Mouse (Mus musculus): ENCODE results near the gene Thbs4. TPM values are rescaled to one million over a fixed set of nuclear protein-coding genes. Genes with fewer than 3 reads are reported as not detected.

Thbs4 gene
- polyA plus RNA-seq, 1 experiment, result 1.8 TPM

- WGBS, result 80% methylated on average over 6 of the region's 6 CpGs
- no peak for DNase-seq (ENCODE audit: low read depth, low spot score)
These were observed 29.0 kb downstream of the Thbs4 start for GRCm38 (mm10) chr13:92765454-92766242.

GRCm38 (mm10) chr13:92762322-92762721, 32.3 kb downstream of the Thbs4 start:
- no peak for DNase-seq (ENCODE audit: low read depth, low spot score)
- 74% methylated on average over 1 of the region's 1 CpGs for WGBS

- 83% methylated on average over 6 of the region's 6 CpGs for WGBS
- no peak for DNase-seq (ENCODE audit: low read depth, low spot score)
These were observed 34.1 kb downstream of the Thbs4 start for GRCm38 (mm10) chr13:92760519-92760918.

- 81% methylated on average over 4 of the region's 4 CpGs for WGBS
- no peak for DNase-seq (ENCODE audit: low read depth, low spot score)
These were observed 35.5 kb downstream of the Thbs4 start for GRCm38 (mm10) chr13:92759096-92759495.

- 91% methylated on average over 12 of the region's 12 CpGs for WGBS
- no peak for DNase-seq (ENCODE audit: low read depth, low spot score)
These were observed 36.5 kb downstream of the Thbs4 start for GRCm38 (mm10) chr13:92757972-92758585.

- no peak for DNase-seq (ENCODE audit: low read depth, low spot score)
- 79% methylated on average over 7 of the region's 7 CpGs for WGBS
These were observed 39.6 kb downstream of the Thbs4 start for GRCm38 (mm10) chr13:92755036-92755435.

- 86% methylated on average over 8 of the region's 8 CpGs for WGBS
- DNase-seq (ENCODE audit: low read depth, low spot score), result no peak
These were observed 40.9 kb downstream of the Thbs4 start for GRCm38 (mm10) chr13:92753676-92754075.

GRCm38 (mm10) chr13:92751726-92752565, 42.7 kb downstream of the Thbs4 start:
- peak; percentile 66 for DNase-seq (ENCODE audit: low read depth, low spot score)
- WGBS, result 61% methylated on average over 21 of the region's 21 CpGs

GRCm38 (mm10) chr13:92750976-92751518, 43.6 kb downstream of the Thbs4 start:
- 8% methylated on average over 7 of the region's 7 CpGs for WGBS
- peak; percentile 67 for DNase-seq (ENCODE audit: low read depth, low spot score)

- DNase-seq (ENCODE audit: low read depth, low spot score), result no peak
- WGBS, result 82% methylated on average over 5 of the region's 5 CpGs
These were observed 51.3 kb downstream of the Thbs4 start for GRCm38 (mm10) chr13:92743337-92743736.

- 91% methylated on average over 4 of the region's 4 CpGs for WGBS
- DNase-seq (ENCODE audit: low read depth, low spot score), result no peak
These were observed 51.7 kb downstream of the Thbs4 start for GRCm38 (mm10) chr13:92742886-92743285.

GRCm38 (mm10) chr13:92740671-92741270, 53.8 kb downstream of the Thbs4 start:
- WGBS, result 6% methylated on average over 2 of the region's 2 CpGs
- no peak for DNase-seq (ENCODE audit: low read depth, low spot score)

- DNase-seq (ENCODE audit: low read depth, low spot score), result no peak
- WGBS, result 83% methylated on average over 3 of the region's 3 CpGs
These were observed 54.8 kb downstream of the Thbs4 start for GRCm38 (mm10) chr13:92739858-92740257.

GRCm38 (mm10) chr13:92738821-92739220, 55.8 kb downstream of the Thbs4 start:
- WGBS, result 79% methylated on average over 3 of the region's 3 CpGs
- DNase-seq (ENCODE audit: low read depth, low spot score), result no peak

GRCm38 (mm10) chr13:92736516-92737300, 57.9 kb downstream of the Thbs4 start:
- DNase-seq (ENCODE audit: low read depth, low spot score), result no peak
- WGBS, result 38% methylated on average over 11 of the region's 11 CpGs

- no peak for DNase-seq (ENCODE audit: low read depth, low spot score)
- WGBS, result 92% methylated on average over 1 of the region's 1 CpGs
These were observed 58.9 kb downstream of the Thbs4 start for GRCm38 (mm10) chr13:92735693-92736092.

- 82% methylated on average over 11 of the region's 11 CpGs for WGBS
- no peak for DNase-seq (ENCODE audit: low read depth, low spot score)
These were observed 60.9 kb downstream of the Thbs4 start for GRCm38 (mm10) chr13:92733741-92734140.

- DNase-seq (ENCODE audit: low read depth, low spot score), result no peak
- WGBS, result 39% methylated on average over 9 of the region's 9 CpGs
These were observed 61.4 kb downstream of the Thbs4 start for GRCm38 (mm10) chr13:92733252-92733651.

GRCm38 (mm10) chr13:92732836-92733235, 61.8 kb downstream of the Thbs4 start:
- no peak for DNase-seq (ENCODE audit: low read depth, low spot score)
- WGBS, result 81% methylated on average over 5 of the region's 5 CpGs
